Mouse (Mus musculus): ENCODE measurements at regions not wholly inside any gene's neighbourhood (a gene's known extent, or its start where the extent isn't known, plus 50 kb on each side); places are given as distances from the start of the nearest gene placed in this dataset.
A peak's percentile ranks its signal among the peaks of the same experiment; 100 is the strongest.

GRCm38 (mm10) chr19:21066432-21067113, 112.6 kb upstream of the Tmc1 start:
- Histone ChIP-seq H3K9ac (no peak overlapping the region), H3K36me3 (no peaks in the 10 kb centered on the region), H3K27ac (no peak overlapping the region), H3K4me2 (no peak overlapping the region), H3K9me3 (no peaks in the 10 kb centered on the region), H3K4me1 (no peaks in the 10 kb centered on the region), H3K27me3 (replicated peaks) (no peaks in the 10 kb centered on the region), H3K4me3 (replicated peaks) (no peak overlapping the region)
- WGBS = 87% methylated on average over 14 of the region's 14 CpGs
- no peak for ATAC-seq (ENCODE audit: insufficient read depth, low FRiP score, low read depth)

DNA sequence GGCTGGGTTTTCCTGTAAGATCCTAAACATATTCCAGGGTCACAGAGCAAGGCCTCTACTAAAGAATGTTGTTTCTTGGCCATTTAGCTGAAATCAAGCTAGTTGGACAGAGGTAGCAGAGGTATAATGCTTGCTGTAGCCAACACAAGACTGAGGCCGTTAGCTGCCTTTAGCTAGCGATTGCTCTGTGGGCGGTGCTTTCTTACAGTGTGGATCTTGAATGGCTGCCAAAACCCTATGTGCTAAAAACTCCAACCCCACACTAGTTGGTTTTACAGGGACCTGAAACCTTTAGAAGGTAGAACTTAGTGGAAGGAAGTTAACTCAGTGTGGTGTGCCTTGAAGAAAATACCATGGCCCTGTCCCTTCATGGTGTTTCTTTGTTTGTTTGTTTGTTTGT, 110.9 kb upstream of the Tmc1 start:
- Histone ChIP-seq H3K27me3 (replicated peaks) (no peaks in the 10 kb centered on the region), H3K4me3 (replicated peaks) (no peak overlapping the region), H3K4me2 (no peak overlapping the region), H3K4me1 (no peaks in the 10 kb centered on the region), H3K36me3 (no peaks in the 10 kb centered on the region), H3K9me3 (no peaks in the 10 kb centered on the region), H3K27ac (no peak overlapping the region), H3K9ac (no peak overlapping the region)
- 69% methylated on average over 3 of the region's 3 CpGs for WGBS
- no peak for ATAC-seq (ENCODE audit: insufficient read depth, low FRiP score, low read depth)

DNA sequence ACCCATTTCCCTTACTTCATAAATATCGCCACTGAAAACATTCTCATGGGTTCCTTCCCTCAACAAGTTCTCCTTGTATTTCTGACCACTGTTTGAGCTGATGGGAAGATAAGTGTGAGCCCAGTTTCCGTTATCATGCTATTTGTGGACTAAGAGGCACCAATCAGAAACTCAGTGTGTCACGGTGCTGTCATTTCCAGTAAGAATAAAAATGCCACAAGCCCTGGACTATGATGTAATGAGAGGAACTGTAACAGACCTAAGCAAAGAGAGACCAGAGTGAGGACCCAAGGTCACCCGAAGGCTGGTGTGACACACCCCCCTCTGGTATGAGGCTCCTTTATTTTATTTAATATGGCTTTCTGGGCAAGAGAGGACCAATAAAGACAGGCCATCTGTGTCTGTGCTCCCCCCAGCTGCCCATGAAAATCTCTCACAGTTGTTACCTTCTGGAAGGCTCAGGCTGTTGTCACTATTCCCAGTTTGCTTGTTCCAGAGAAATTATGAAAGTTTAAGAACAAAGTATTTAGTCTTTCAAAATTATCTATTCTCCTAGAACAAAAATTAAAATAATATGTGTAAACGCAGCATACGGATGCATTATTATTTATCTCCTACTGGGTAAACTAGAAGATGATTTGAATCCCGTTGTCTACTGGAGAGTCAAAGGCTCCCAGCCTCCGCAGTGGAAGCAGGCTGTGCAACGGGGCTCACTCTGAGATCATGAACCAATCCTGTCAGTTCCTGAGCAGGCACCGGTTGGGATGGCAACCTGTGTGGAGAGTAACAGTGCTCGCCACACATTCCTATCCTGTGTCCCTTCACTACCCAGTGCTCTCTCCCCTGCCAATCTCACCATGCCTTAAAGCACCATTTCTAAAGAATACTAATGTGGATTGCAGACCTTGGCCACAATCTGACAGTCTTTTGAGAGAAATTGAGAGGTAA, 99.9 kb upstream of the Tmc1 start:
- Histone ChIP-seq H3K36me3 (no peaks in the 10 kb centered on the region), H3K27ac (no peak overlapping the region), H3K4me1 (0 out of 2 replicates have a peak, but pooled peaks cover 3% of the 10 kb centered on the region), H3K27me3 (replicated peaks) (no peaks in the 10 kb centered on the region), H3K4me2 (no peak overlapping the region), H3K4me3 (replicated peaks) (no peak overlapping the region), H3K9me3 (no peaks in the 10 kb centered on the region), H3K9ac (no peak overlapping the region)
- ATAC-seq (ENCODE audit: insufficient read depth, low FRiP score, low read depth) = no peak
- WGBS = 77% methylated on average over 11 of the region's 11 CpGs

- Histone ChIP-seq H3K9ac (no peak overlapping the region), H3K4me3 (replicated peaks) (no peak overlapping the region), H3K9me3 (no peaks in the 10 kb centered on the region), H3K27ac (no peak overlapping the region), H3K27me3 (replicated peaks) (no peaks in the 10 kb centered on the region), H3K36me3 (no peaks in the 10 kb centered on the region), H3K4me1 (0 out of 2 replicates have a peak, but pooled peaks cover 3% of the 10 kb centered on the region), H3K4me2 (no peak overlapping the region)
- ATAC-seq (ENCODE audit: insufficient read depth, low FRiP score, low read depth) = no peak
- 77% methylated on average over 3 of the region's 3 CpGs for WGBS
Measured at GRCm38 (mm10) chr19:21052771-21053170, 98.8 kb upstream of the Tmc1 start.

DNA sequence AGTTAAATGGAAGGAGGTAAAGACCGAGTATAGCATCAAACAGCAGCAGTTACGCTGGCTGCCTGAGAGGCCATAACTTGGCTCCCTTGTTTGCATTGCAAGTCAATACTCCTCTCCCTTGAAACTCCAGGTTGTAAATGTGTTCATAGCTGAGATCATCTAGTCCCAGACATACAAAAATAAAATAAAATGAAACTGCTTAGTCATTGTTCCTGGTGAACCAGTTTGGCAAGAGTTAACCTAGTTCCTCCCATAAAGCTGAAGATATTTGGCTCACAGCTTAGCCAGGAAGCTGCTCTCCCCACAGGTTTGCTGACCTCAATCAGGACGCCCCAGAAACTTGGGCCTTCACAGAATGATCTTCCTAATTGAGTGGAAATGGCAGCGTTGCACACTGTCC, 97.9 kb upstream of the Tmc1 start:
- WGBS = 69% methylated on average over 4 of the region's 4 CpGs
- H3K27ac ChIP-seq = peak overlapping the region; percentile 48; the same call in 1 of the 2 replicates
- H3K4me3 ChIP-seq (replicated peaks) = no peak overlapping the region
- no peak overlapping the region for H3K9ac ChIP-seq
- no peaks in the 10 kb centered on the region for H3K27me3 ChIP-seq (replicated peaks)
- ATAC-seq (ENCODE audit: insufficient read depth, low FRiP score, low read depth) = no peak
- no peaks in the 10 kb centered on the region for H3K9me3 ChIP-seq
- H3K4me1 ChIP-seq = 0 out of 2 replicates have a peak, but pooled peaks cover 3% of the 10 kb centered on the region
- H3K36me3 ChIP-seq = no peaks in the 10 kb centered on the region
- H3K4me2 ChIP-seq = no peak overlapping the region

DNA sequence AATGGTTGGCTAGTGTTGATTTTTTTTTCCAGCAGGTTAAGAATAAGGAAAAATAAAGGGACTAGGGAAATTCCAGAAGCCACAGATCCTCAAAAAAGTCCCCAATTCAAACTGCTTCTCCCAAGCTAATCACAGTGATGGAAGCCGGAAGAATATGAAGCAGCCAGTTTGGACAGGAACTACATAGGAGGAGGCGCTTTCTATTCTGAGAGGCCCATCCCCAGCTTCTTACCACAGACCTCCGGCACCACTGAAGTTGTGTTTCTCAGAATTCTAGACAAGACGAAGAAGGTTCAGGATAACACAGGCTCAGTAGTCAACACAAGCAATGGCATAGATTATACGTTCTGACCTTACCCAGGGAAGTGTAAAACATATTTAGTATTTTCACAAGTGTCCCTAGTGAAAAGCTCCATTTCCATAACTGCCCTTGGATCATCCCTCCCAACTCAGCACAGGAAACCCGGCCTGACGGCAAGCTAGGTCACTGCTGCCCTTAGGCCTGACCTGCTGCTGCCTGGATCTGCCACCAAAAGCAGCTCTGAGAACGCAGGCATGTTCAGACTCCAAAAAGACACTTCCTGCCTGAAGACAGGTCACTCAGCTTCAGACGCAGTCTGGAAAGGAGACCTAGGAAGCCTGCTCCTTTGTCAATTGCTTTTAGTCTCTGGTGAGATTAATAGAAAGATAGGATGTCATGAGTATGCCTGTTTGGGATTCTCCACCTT, 97.2 kb upstream of the Tmc1 start:
- Histone ChIP-seq H3K27me3 (replicated peaks) (no peaks in the 10 kb centered on the region), H3K4me3 (replicated peaks) (no peak overlapping the region), H3K9ac (no peak overlapping the region), H3K9me3 (no peaks in the 10 kb centered on the region), H3K27ac (peak overlapping the region; percentile 48; the same call in 1 of the 2 replicates), H3K4me2 (no peak overlapping the region), H3K36me3 (no peaks in the 10 kb centered on the region), H3K4me1 (0 out of 2 replicates have a peak, but pooled peaks cover 3% of the 10 kb centered on the region)
- no peak for ATAC-seq (ENCODE audit: insufficient read depth, low FRiP score, low read depth)
- WGBS = 61% methylated on average over 9 of the region's 9 CpGs

DNA sequence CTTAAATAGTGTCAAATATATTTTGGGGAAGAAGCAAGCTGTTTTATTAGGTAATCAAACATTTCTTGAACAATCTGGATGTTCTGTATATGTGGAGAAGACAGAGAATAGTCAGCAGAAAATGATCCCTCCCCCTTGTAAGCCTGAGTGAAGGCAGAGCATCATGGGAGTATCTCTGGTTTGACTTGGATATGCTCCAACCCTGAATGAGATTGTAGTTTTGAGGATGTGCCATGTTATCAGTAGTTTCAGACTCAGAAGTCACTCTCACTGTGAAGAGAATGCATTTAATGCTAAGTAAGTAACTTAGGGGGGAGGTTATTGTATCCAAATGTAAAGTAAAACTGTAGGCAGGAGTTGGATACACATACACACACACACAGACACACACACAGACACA, 95.3 kb upstream of the Tmc1 start:
- Histone ChIP-seq H3K27ac (no peak overlapping the region), H3K4me1 (0 out of 2 replicates have a peak, but pooled peaks cover 3% of the 10 kb centered on the region), H3K36me3 (no peaks in the 10 kb centered on the region), H3K9ac (no peak overlapping the region), H3K4me2 (no peak overlapping the region), H3K4me3 (replicated peaks) (no peak overlapping the region), H3K9me3 (no peaks in the 10 kb centered on the region), H3K27me3 (replicated peaks) (no peaks in the 10 kb centered on the region)
- ATAC-seq (ENCODE audit: insufficient read depth, low FRiP score, low read depth) = no peak

GRCm38 (mm10) chr19:21045565-21045964, 91.6 kb upstream of the Tmc1 start:
- H3K36me3 ChIP-seq = no peaks in the 10 kb centered on the region
- no peak overlapping the region for H3K9ac ChIP-seq
- WGBS = 81% methylated on average over 12 of the region's 12 CpGs
- H3K4me2 ChIP-seq = no peak overlapping the region
- no peak overlapping the region for H3K4me3 ChIP-seq (replicated peaks)
- no peaks in the 10 kb centered on the region for H3K9me3 ChIP-seq
- ATAC-seq (ENCODE audit: insufficient read depth, low FRiP score, low read depth) = no peak
- H3K4me1 ChIP-seq = no peaks in the 10 kb centered on the region
- no peaks in the 10 kb centered on the region for H3K27me3 ChIP-seq (replicated peaks)
- no peak overlapping the region for H3K27ac ChIP-seq

GRCm38 (mm10) chr19:21043958-21044357, 90.0 kb upstream of the Tmc1 start:
- no peak overlapping the region for H3K9ac ChIP-seq
- ATAC-seq (ENCODE audit: insufficient read depth, low FRiP score, low read depth) = no peak
- no peak overlapping the region for H3K4me2 ChIP-seq
- WGBS = 89% methylated on average over 4 of the region's 4 CpGs
- no peak overlapping the region for H3K27ac ChIP-seq
- H3K36me3 ChIP-seq = no peaks in the 10 kb centered on the region
- no peaks in the 10 kb centered on the region for H3K4me1 ChIP-seq
- H3K27me3 ChIP-seq (replicated peaks) = no peaks in the 10 kb centered on the region
- no peaks in the 10 kb centered on the region for H3K9me3 ChIP-seq
- H3K4me3 ChIP-seq (replicated peaks) = no peak overlapping the region

DNA sequence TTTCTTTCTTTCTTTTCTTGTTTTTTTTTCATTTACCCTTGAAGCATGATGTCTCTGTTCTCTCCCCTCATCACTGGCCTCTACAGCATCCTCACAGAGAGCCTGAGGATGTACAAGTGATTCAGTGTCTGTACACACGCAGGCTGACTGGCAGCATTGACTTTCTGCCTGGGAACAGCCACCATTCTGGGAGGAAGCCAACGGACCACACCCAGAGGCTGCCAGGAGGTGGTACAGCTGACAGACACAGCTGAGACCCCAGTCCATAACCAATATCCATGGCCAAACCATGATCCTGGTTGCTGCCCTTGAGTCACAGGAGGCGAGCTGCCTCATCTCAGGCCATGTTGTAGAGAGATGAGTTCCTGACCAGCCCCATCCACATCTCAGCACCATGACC, 88.5 kb upstream of the Tmc1 start:
- Histone ChIP-seq H3K4me3 (replicated peaks) (no peak overlapping the region), H3K9me3 (no peaks in the 10 kb centered on the region), H3K27me3 (replicated peaks) (no peaks in the 10 kb centered on the region), H3K27ac (no peak overlapping the region), H3K4me2 (no peak overlapping the region), H3K36me3 (no peaks in the 10 kb centered on the region), H3K4me1 (no peaks in the 10 kb centered on the region), H3K9ac (no peak overlapping the region)
- no peak for ATAC-seq (ENCODE audit: insufficient read depth, low FRiP score, low read depth)
- WGBS = 79% methylated on average over 3 of the region's 3 CpGs

DNA sequence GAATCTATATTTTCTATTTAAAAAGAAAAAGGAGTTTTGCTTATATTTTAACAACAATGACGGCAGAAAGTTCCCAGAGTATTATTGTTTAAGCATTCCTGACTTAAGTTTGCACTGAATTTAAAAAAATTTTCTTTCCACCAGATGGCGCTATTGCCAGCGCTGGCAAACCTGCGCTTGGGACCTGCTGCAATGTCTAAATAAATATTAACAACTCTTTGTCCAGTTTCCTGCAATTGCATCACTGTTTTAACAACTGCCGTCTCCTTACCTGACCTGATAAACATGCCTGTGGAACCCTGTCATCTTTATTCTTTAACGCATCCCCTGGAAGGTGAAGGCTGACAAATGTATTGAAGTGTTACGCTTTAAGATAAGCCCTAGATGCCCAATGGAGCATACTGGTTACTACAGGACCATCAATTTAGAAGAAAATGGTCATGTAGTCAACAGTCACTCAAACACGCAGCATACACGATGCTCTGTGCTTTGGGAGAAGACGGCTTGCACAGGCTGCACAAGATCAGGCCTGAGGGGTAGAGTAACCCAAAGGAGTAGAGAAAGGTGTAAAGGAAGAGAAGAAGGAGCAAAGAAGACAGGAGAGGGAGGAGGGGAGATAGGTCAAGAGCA, 83.6 kb upstream of the Tmc1 start:
- WGBS = 35% methylated on average over 10 of the region's 10 CpGs
- no peaks in the 10 kb centered on the region for H3K27me3 ChIP-seq (replicated peaks)

More for the DNA sequence above, 83.6 kb upstream of the Tmc1 start:
- no peak; the same call in 1 of the 2 replicates for ATAC-seq (ENCODE audit: insufficient read depth, low FRiP score, low read depth)
- no peak overlapping the region for H3K27ac ChIP-seq
- no peak overlapping the region for H3K4me2 ChIP-seq
- no peaks in the 10 kb centered on the region for H3K36me3 ChIP-seq
- no peak overlapping the region for H3K4me3 ChIP-seq (replicated peaks)
- peaks cover 3% of the 10 kb centered on the region; the same call in 1 of the 2 replicates for H3K4me1 ChIP-seq
- H3K9ac ChIP-seq = no peak overlapping the region
- no peaks in the 10 kb centered on the region for H3K9me3 ChIP-seq

Measured in stomach, embryonic 15.5 days (tissue).